In the genomic region with DNA sequence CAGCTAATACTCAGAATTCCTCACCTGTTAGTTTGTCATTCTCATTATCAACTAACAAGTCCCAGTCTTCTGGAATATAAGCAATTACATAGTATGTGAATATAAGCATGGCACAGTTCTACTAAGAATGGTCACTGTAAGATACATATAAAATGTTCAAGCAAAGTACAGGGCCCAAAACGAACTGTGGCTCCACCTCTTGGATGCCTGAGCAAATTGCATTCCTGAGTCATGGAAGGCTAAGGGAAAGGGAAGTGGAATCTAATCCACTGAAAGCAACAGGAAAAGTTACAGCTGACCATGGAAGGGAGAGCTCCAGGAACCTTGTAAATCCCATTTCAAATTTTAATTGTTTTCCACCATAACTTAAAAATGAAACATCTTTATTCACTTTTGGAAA, we compare ENCODE assay signal across 19 mouse cellular contexts. TPM values are rescaled to one million over a fixed set of nuclear protein-coding genes. Genes with fewer than 3 reads are reported as not detected.
DNase-seq lines count a peak whose midpoint lies in the region; ATAC-seq lines count a peak whose summit lies in the region.
"Had no signal": no experiment of that assay in that cellular context is flagged by ENCODE, and none has a peak within 500 bp of the region (broad histone marks: within the 10 kb centered on the region; RNA-seq: fewer than 3 reads in every experiment).

No protein-coding gene starts in this region.

- no peaks in the 10 kb centered on the region for H3K4me1 ChIP-seq in liver, embryonic 12.5 days
- H3K4me1 ChIP-seq: heart, embryonic 10.5 days; megakaryocyte, embryonic 14.5 days had no signal

- no peaks in the 10 kb centered on the region for H3K27me3 ChIP-seq in liver, embryonic 12.5 days (replicated peaks)
- H3K27me3 ChIP-seq: megakaryocyte, embryonic 14.5 days had no signal

- ATAC-seq in neutrophil, adult 5-6 weeks (ENCODE audit: extremely low read depth, insufficient number of reproducible peaks, low FRiP score, poor library complexity, severe bottlenecking), result peak; percentile 70; the same call in 1 of the 2 replicates
- ATAC-seq in liver, embryonic 12.5 days, result no peak

- peak; percentile 11 to 21 for DNase-seq in cerebellum, postnatal 14 days
- DNase-seq in cerebellum, adult 11 months, result no peak
- DNase-seq in kidney, postnatal 10 days, result peak; percentile 39
- DNase-seq in kidney, adult 9 months, result no peak
- DNase-seq in urinary bladder, postnatal 14 days (ENCODE audit: low spot score), result peak; percentile 21
- no peak for DNase-seq in urinary bladder, postnatal 10 days (ENCODE audit: low spot score)
- DNase-seq: cerebellum, adult 9-10 months; kidney, postnatal 25 days had no signal

- H3K4me3 ChIP-seq in liver, embryonic 12.5 days, result no peak overlapping the region
- H3K4me3 ChIP-seq: heart, embryonic 10.5 days; megakaryocyte, embryonic 14.5 days; myocyte had no signal

- H3K4me2 ChIP-seq in liver, embryonic 12.5 days, result no peak overlapping the region

- 7% methylated on average over 1 of the region's 1 CpGs for WGBS in liver, embryonic 12.5 days (ENCODE audit: insufficient replicate concordance)

- no peak overlapping the region for H3K9ac ChIP-seq in liver, embryonic 12.5 days

- H3K27ac ChIP-seq in liver, embryonic 12.5 days, result no peak overlapping the region
- H3K27ac ChIP-seq: heart, embryonic 10.5 days had no signal

- H3K9me3 ChIP-seq in liver, embryonic 12.5 days (replicated peaks), result no peaks in the 10 kb centered on the region
- H3K9me3 ChIP-seq: heart, embryonic 10.5 days; megakaryocyte, embryonic 14.5 days had no signal

- no peaks in the 10 kb centered on the region for H3K36me3 ChIP-seq in liver, embryonic 12.5 days
- H3K36me3 ChIP-seq: heart, embryonic 10.5 days had no signal

RNA-seq across cellular contexts. Expression of gene Tacstd2, which starts 14.0 kb away (rescaled TPM):
- total RNA-seq in neutrophil, adult 5-6 weeks (2017), result 60.0 and 61.2 TPM in 2 replicates
- polyA plus RNA-seq in liver, embryonic 12.5 days (2016; fragmentation: Nextera tagmentation; extraction: Ambion mirVana), result 0.41 and 0.55 TPM in 2 replicates
- total RNA-seq: adrenal gland, postnatal 36 days; liver, adult 2 months; MEL had no signal
- polyA plus RNA-seq: C2C12; liver, adult 2 months; myocyte; testis, adult 2 months had no signal

RNA-seq across cellular contexts. Expression of gene Il23r, which starts 57.9 kb away (rescaled TPM):
- total RNA-seq in neutrophil, adult 5-6 weeks (2017), result 0.74 and 1.3 TPM in 2 replicates
- polyA plus RNA-seq in liver, embryonic 12.5 days (2016; fragmentation: Nextera tagmentation; extraction: Ambion mirVana), result not detected in 2 replicates
- total RNA-seq: liver, adult 2 months; MEL had no signal
- polyA plus RNA-seq: C2C12; heart, embryonic 10.5 days; hindbrain, embryonic 11.5 days; liver, adult 2 months; myocyte; testis, adult 2 months had no signal

Comparison
In these comparisons a context has a peak if more than half of its experiments do, and no peak if none do; other contexts are left out.
1. DNase-seq: peak in cerebellum, postnatal 14 days (2 of 2), kidney, postnatal 10 days (single experiment) and urinary bladder, postnatal 14 days (single experiment); none in cerebellum, adult 11 months (single experiment), kidney, adult 9 months (single experiment) and urinary bladder, postnatal 10 days (single experiment).